Mouse (Mus musculus) cortical plate, adult 2 months (tissue): ENCODE results near the gene Rad23a.

Source experiments
- CTCF ChIP-seq: fragments of 200-500 bp; IDR thresholded peaks from 2 replicates; pipeline ENCODE4 v1.5.1; 2011; ENCODE audit warnings: mild to moderate bottlenecking, control low read depth, low read length; ENCODE audit not compliant: insufficient read depth; ENCODE audit errors: extremely low read depth
- POLR2A ChIP-seq: fragments of 200-500 bp; IDR thresholded peaks from 2 replicates; pipeline ENCODE4 v1.6.1; 2011; ENCODE audit warnings: mild to moderate bottlenecking, low read length, control low read depth; ENCODE audit not compliant: insufficient read depth; ENCODE audit errors: extremely low read depth

GRCm38 (mm10) chr8:84789345-84789744, 51.1 kb downstream of the Rad23a start:
- TF ChIP-seq CTCF = no peak
- no peak for TF ChIP-seq POLR2A
